In genomic region chr9:70351570-70352277, GRCm38 (mm10) we compare ENCODE assay signal across 14 mouse cellular contexts.
DNase-seq lines count a peak whose midpoint lies in the region; ATAC-seq lines count a peak whose summit lies in the region.
"Had no signal": no experiment of that assay in that cellular context is flagged by ENCODE, and none has a peak within 500 bp of the region (broad histone marks: within the 10 kb centered on the region; RNA-seq: fewer than 3 reads in every experiment).

No protein-coding gene starts in this region.

- peak; percentile 29 for DNase-seq in midbrain, embryonic 14.5 days
- DNase-seq in gastrocnemius, adult 18-20 months (ENCODE audit: low spot score) = no peak
- no peak for DNase-seq in T-cell, adult 2 months (ENCODE audit: low spot score)
- DNase-seq in right cerebral cortex, postnatal 4 days = no peak
- DNase-seq: adrenal gland, adult 8-10 months; gastrocnemius, adult 2 months; spleen, adult 18-20 months; thymus, adult 2 months had no signal

- no peaks in the 10 kb centered on the region for H3K4me1 ChIP-seq in intestine, embryonic 16.5 days (ENCODE audit: control insufficient read depth, insufficient read depth, low read length)
- H3K4me1 ChIP-seq in intestine, embryonic 15.5 days (replicated peaks) = no peaks in the 10 kb centered on the region
- H3K4me1 ChIP-seq in embryonic facial prominence, embryonic 13.5 days = peaks cover 19% of the 10 kb centered on the region
- no peaks in the 10 kb centered on the region for H3K4me1 ChIP-seq in midbrain, embryonic 14.5 days (ENCODE audit: control insufficient read depth, insufficient read depth, low read length)
- H3K4me1 ChIP-seq: heart, embryonic 15.5 days had no signal

- H3K4me2 ChIP-seq in intestine, embryonic 16.5 days (ENCODE audit: low read depth, low read length) = no peak overlapping the region
- no peak overlapping the region for H3K4me2 ChIP-seq in intestine, embryonic 15.5 days (replicated peaks)
- no peak overlapping the region for H3K4me2 ChIP-seq in embryonic facial prominence, embryonic 13.5 days
- H3K4me2 ChIP-seq in midbrain, embryonic 14.5 days (ENCODE audit: low read length) = no peak overlapping the region
- H3K4me2 ChIP-seq: heart, embryonic 15.5 days; liver, embryonic 11.5 days had no signal

- H3K36me3 ChIP-seq in intestine, embryonic 16.5 days (ENCODE audit: control insufficient read depth, insufficient read depth, low read length) = peaks cover 12% of the 10 kb centered on the region
- 0 out of 2 replicates have a peak, but pooled peaks cover 5% of the 10 kb centered on the region for H3K36me3 ChIP-seq in intestine, embryonic 15.5 days
- peaks cover 62% of the 10 kb centered on the region for H3K36me3 ChIP-seq in embryonic facial prominence, embryonic 13.5 days
- H3K36me3 ChIP-seq in midbrain, embryonic 14.5 days (ENCODE audit: control insufficient read depth, insufficient read depth, low read length) = no peaks in the 10 kb centered on the region

- H3K27me3 ChIP-seq in intestine, embryonic 16.5 days (replicated peaks; ENCODE audit: control insufficient read depth, insufficient read depth, low read length) = no peaks in the 10 kb centered on the region
- H3K27me3 ChIP-seq in intestine, embryonic 15.5 days (replicated peaks) = no peaks in the 10 kb centered on the region
- H3K27me3 ChIP-seq in embryonic facial prominence, embryonic 13.5 days = no peaks in the 10 kb centered on the region
- no peaks in the 10 kb centered on the region for H3K27me3 ChIP-seq in midbrain, embryonic 14.5 days (ENCODE audit: control insufficient read depth, insufficient read depth, low read length)
- H3K27me3 ChIP-seq: heart, embryonic 15.5 days had no signal

- H3K4me3 ChIP-seq in intestine, embryonic 16.5 days (ENCODE audit: low read length) = no peak overlapping the region
- no peak overlapping the region for H3K4me3 ChIP-seq in intestine, embryonic 15.5 days (replicated peaks)
- H3K4me3 ChIP-seq in embryonic facial prominence, embryonic 13.5 days = no peak overlapping the region
- no peak overlapping the region for H3K4me3 ChIP-seq in midbrain, embryonic 14.5 days (replicated peaks; ENCODE audit: low read depth, low read length)
- H3K4me3 ChIP-seq: gastrocnemius, adult 2 months; heart, embryonic 15.5 days had no signal

- no peak overlapping the region for H3K9ac ChIP-seq in intestine, embryonic 16.5 days (ENCODE audit: low read depth, low read length)
- no peak overlapping the region for H3K9ac ChIP-seq in intestine, embryonic 15.5 days
- no peak overlapping the region for H3K9ac ChIP-seq in embryonic facial prominence, embryonic 13.5 days
- no peak overlapping the region for H3K9ac ChIP-seq in midbrain, embryonic 14.5 days (replicated peaks; ENCODE audit: low read length)
- H3K9ac ChIP-seq: heart, embryonic 15.5 days had no signal

- H3K9me3 ChIP-seq in intestine, embryonic 16.5 days (ENCODE audit: control insufficient read depth, low read length) = no peaks in the 10 kb centered on the region
- no peaks in the 10 kb centered on the region for H3K9me3 ChIP-seq in intestine, embryonic 15.5 days
- no peaks in the 10 kb centered on the region for H3K9me3 ChIP-seq in embryonic facial prominence, embryonic 13.5 days
- H3K9me3 ChIP-seq in midbrain, embryonic 14.5 days (ENCODE audit: control insufficient read depth, low read length) = no peaks in the 10 kb centered on the region
- H3K9me3 ChIP-seq: heart, embryonic 15.5 days had no signal

- 44% methylated on average over 8 of the region's 8 CpGs for WGBS in intestine, embryonic 16.5 days
- WGBS in intestine, embryonic 15.5 days = 50% methylated on average over 8 of the region's 8 CpGs
- 9% methylated on average over 8 of the region's 8 CpGs for WGBS in embryonic facial prominence, embryonic 13.5 days
- 24% methylated on average over 8 of the region's 8 CpGs for WGBS in midbrain, embryonic 14.5 days

- ATAC-seq in intestine, embryonic 16.5 days = no peak
- ATAC-seq in intestine, embryonic 15.5 days = no peak
- ATAC-seq in common myeloid progenitor, adult 5-6 weeks (replicated peaks; ENCODE audit: low read depth, poor library complexity, severe bottlenecking) = peak; percentile 52; the same call in 1 of the 2 replicates
- ATAC-seq in embryonic facial prominence, embryonic 13.5 days (ENCODE audit: insufficient number of reproducible peaks, insufficient read depth, low FRiP score, low TSS enrichment, low read depth) = no peak
- no peak for ATAC-seq in midbrain, embryonic 14.5 days (ENCODE audit: low FRiP score, low TSS enrichment)

- H3K27ac ChIP-seq in intestine, embryonic 16.5 days (ENCODE audit: low read length) = 0 out of 2 replicates have a peak overlapping the region, but pooled peaks have one; percentile 19
- no peak overlapping the region for H3K27ac ChIP-seq in intestine, embryonic 15.5 days
- H3K27ac ChIP-seq in embryonic facial prominence, embryonic 13.5 days = peak overlapping the region; percentile 71
- 0 out of 2 replicates have a peak overlapping the region, but pooled peaks have one; percentile 10 for H3K27ac ChIP-seq in midbrain, embryonic 14.5 days (replicated peaks; ENCODE audit: low read depth, low read length)
- H3K27ac ChIP-seq: gastrocnemius, adult 2 months; heart, embryonic 15.5 days had no signal
